Mouse (Mus musculus) ES-E14 (cell line): ENCODE measurements around the gene Abca7.

Experiments used
- CHD2 ChIP-seq: IDR thresholded peaks from 2 replicates; pipeline ENCODE4 v1.6.1; 2014; ENCODE audit warnings: mild to moderate bottlenecking, low read depth, low read length, inconsistent platforms
- HCFC1 ChIP-seq: IDR thresholded peaks from 2 replicates; pipeline ENCODE4 v1.6.1; 2012; ENCODE audit warnings: low read length, inconsistent platforms, borderline replicate concordance; ENCODE audit not compliant: insufficient read depth

DNA sequence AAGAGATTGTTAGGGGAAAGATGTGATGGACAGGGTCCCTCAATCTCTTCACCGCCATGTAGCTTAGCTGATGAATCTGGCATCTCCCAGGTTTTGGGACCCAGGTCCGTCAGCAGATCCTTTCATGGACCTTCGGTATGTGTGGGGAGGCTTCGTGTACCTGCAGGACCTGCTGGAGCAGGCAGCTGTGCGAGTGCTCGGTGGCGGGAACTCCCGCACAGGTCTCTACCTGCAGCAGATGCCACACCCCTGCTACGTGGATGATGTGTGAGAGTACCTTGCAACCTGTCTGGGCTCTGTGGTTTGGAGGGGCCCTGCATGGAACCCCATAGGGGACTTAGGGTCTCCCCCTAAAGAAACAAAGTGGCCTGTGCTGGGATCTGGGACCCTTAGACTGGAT, 5.7 kb downstream of the Abca7 start:
- TF ChIP-seq CHD2 (no peak), HCFC1 (no peak)
